Mouse (Mus musculus): Measurements from ENCODE around the gene Tpk1.
A peak's percentile ranks its signal among the peaks of the same experiment; 100 is the strongest.

The Tpk1 gene

GRCm38 (mm10) chr6:43435987-43436541, 230.0 kb downstream of the Tpk1 start:
- no peak for DNase-seq (ENCODE audit: low spot score)

- DNase-seq (ENCODE audit: low spot score): no peak
These were observed 231.7 kb downstream of the Tpk1 start for GRCm38 (mm10) chr6:43434365-43434764.

GRCm38 (mm10) chr6:43424978-43425377, 241.1 kb downstream of the Tpk1 start:
- DNase-seq (ENCODE audit: low spot score): no peak

GRCm38 (mm10) chr6:43420358-43420979, 245.6 kb downstream of the Tpk1 start:
- peak; percentile 57 for DNase-seq (ENCODE audit: low spot score)

GRCm38 (mm10) chr6:43408949-43409348, 257.1 kb downstream of the Tpk1 start:
- no peak for DNase-seq (ENCODE audit: low spot score)

GRCm38 (mm10) chr6:43403076-43403475, 263.0 kb downstream of the Tpk1 start:
- no peak for DNase-seq (ENCODE audit: low spot score)

GRCm38 (mm10) chr6:43402219-43402997, 263.7 kb downstream of the Tpk1 start:
- no peak for DNase-seq (ENCODE audit: low spot score)

- DNase-seq (ENCODE audit: low spot score): no peak
These were observed 269.7 kb downstream of the Tpk1 start for GRCm38 (mm10) chr6:43396426-43396825.

GRCm38 (mm10) chr6:43395538-43395937, 270.5 kb downstream of the Tpk1 start:
- peak; percentile 73 for DNase-seq (ENCODE audit: low spot score)

- DNase-seq (ENCODE audit: low spot score): no peak
These were observed 274.7 kb downstream of the Tpk1 start for GRCm38 (mm10) chr6:43391358-43391757.

GRCm38 (mm10) chr6:43387273-43387672, 278.8 kb downstream of the Tpk1 start:
- peak; percentile 36 for DNase-seq (ENCODE audit: low spot score)

- DNase-seq (ENCODE audit: low spot score): peak; percentile 25
These were observed 281.2 kb downstream of the Tpk1 start for GRCm38 (mm10) chr6:43384841-43385240.

GRCm38 (mm10) chr6:43384304-43384703, 281.8 kb downstream of the Tpk1 start:
- DNase-seq (ENCODE audit: low spot score): peak; percentile 6

- DNase-seq (ENCODE audit: low spot score): no peak
These were observed 283.3 kb downstream of the Tpk1 start for GRCm38 (mm10) chr6:43382750-43383149.

GRCm38 (mm10) chr6:43382284-43382683, 283.8 kb downstream of the Tpk1 start:
- no peak for DNase-seq (ENCODE audit: low spot score)

GRCm38 (mm10) chr6:43373206-43373605, 292.9 kb downstream of the Tpk1 start:
- DNase-seq (ENCODE audit: low spot score): no peak

GRCm38 (mm10) chr6:43367434-43367945, 298.6 kb downstream of the Tpk1 start:
- no peak for DNase-seq (ENCODE audit: low spot score)

GRCm38 (mm10) chr6:43366952-43367351, 299.1 kb downstream of the Tpk1 start:
- no peak for DNase-seq (ENCODE audit: low spot score)

GRCm38 (mm10) chr6:43363917-43364316, 302.2 kb downstream of the Tpk1 start:
- DNase-seq (ENCODE audit: low spot score): no peak

- DNase-seq (ENCODE audit: low spot score): no peak
These were observed 302.7 kb downstream of the Tpk1 start for GRCm38 (mm10) chr6:43363291-43363820.

GRCm38 (mm10) chr6:43361248-43361647, 304.8 kb downstream of the Tpk1 start:
- no peak for DNase-seq (ENCODE audit: low spot score)

GRCm38 (mm10) chr6:43360214-43360613, 305.9 kb downstream of the Tpk1 start:
- DNase-seq (ENCODE audit: low spot score): no peak
